Mouse (Mus musculus) heart, embryonic 10.5 days (tissue): Measurements from ENCODE around the gene Bphl. TPM values are rescaled to one million over a fixed set of nuclear protein-coding genes. Genes with fewer than 3 reads are reported as not detected.
A peak's percentile ranks its signal among the peaks of the same experiment; 100 is the strongest.

ENCODE experiments used
- DNase-seq: peaks from one replicate; pipeline ENCODE4 v3.0.0-alpha.2; 2017; ENCODE audit warnings: low spot score
- H3K27ac ChIP-seq: fragments of 300-500 bp; sonication (generic); 2 replicates; pipeline ENCODE4 v1.5.1; 2016; ENCODE audit warnings: mild to moderate bottlenecking
- H3K27me3 ChIP-seq: fragments of 300-500 bp; sonication (generic); 2 replicates; pipeline ENCODE4 v1.6.1; 2016; ENCODE audit warnings: mild to moderate bottlenecking; ENCODE audit not compliant: poor library complexity, insufficient read depth, severe bottlenecking
- H3K36me3 ChIP-seq: fragments of 300-500 bp; sonication (generic); 2 replicates; pipeline ENCODE4 v1.6.1; 2016; ENCODE audit warnings: mild to moderate bottlenecking, moderate library complexity
- H3K4me1 ChIP-seq: fragments of 300-500 bp; sonication (generic); 2 replicates; pipeline ENCODE4 v1.6.1; 2016; ENCODE audit warnings: mild to moderate bottlenecking
- H3K4me3 ChIP-seq: fragments of 300-500 bp; sonication (generic); 2 replicates; pipeline ENCODE4 v1.5.1; 2016; ENCODE audit warnings: mild to moderate bottlenecking, moderate library complexity
- H3K9me3 ChIP-seq: fragments of 300-500 bp; sonication (generic); 2 replicates; pipeline ENCODE4 v1.6.1; 2016; ENCODE audit warnings: mild to moderate bottlenecking, moderate library complexity
- WGBS: fragments of 180-500 bp; shearing (Covaris S2); methylation state at CpG from one replicate; pipeline ENCODE4 v1.1.7; 2016; 5-methylcytosine and 5-hydroxymethylcytosine counted together
- polyA plus RNA-seq: library from polyadenylated mRNA; unstranded; fragments of >200 nt; fragmentation: Nextera tagmentation; extraction: Ambion mirVana; gene quantifications from 2 replicates; pipeline ENCODE4 v1.2.1, GENCODE M21; 2016

Gene Bphl
- 41.5 and 45.1 TPM in 2 replicates for polyA plus RNA-seq

DNA sequence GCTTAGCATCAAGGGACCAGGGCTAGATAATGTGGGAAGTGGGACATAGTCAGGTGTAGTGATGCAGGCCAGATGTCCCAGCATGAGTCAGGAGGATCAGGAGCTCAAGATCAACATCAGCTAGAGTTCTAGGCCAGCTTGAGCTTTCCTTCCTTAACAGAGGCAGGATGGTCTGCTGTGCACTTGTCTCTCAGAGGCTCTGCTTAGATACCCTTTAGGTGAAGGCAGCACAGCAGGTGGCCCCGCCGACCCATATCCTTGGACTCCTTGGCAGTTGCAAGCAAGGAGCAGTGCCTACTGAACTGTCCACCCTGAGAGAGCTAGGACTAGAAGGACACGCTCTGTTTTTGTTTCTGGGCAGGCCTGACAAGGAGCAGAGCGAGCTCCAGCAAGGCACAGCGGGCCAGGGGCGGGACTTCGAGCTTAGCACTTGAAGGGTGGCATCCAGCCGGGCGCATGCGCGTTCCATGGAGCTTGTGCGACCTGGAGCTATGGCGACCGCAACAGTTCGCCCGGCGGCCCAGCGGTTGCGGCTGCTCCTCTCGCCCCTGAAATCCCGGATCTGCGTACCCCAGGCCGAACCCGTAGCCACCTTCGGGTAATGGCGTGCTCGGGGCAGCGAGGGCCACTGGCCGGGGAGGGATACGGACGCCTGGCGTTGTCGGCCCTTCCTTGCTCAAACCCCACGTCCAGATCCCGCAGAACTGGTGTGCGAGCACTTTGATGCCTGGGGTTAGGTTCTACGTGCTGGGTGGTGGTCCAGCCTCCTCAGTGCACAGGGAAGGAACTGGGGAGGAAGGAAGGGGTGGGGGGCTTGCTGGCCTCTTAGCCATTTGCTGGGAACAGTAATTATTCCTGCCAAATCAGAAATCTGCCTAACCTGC is at the start of gene Bphl:
TSS of gene Bphl (plus strand) at position 426 of the 884 bp plus-strand sequence.
- Histone ChIP-seq H3K4me1 (peaks cover 20% of the 10 kb centered on the region), H3K4me3 (peak within 1 kb of the TSS; percentile 86), H3K9me3 (no peaks in the 10 kb centered on the region), H3K27ac (peak within 1 kb of the TSS; percentile 98), H3K27me3 (no peaks in the 10 kb centered on the region), H3K36me3 (peaks cover 21% of the 10 kb centered on the region)
- WGBS: under 1% methylated on average over 37 of the region's 37 CpGs
- DNase-seq: peak; percentile 96

DNA sequence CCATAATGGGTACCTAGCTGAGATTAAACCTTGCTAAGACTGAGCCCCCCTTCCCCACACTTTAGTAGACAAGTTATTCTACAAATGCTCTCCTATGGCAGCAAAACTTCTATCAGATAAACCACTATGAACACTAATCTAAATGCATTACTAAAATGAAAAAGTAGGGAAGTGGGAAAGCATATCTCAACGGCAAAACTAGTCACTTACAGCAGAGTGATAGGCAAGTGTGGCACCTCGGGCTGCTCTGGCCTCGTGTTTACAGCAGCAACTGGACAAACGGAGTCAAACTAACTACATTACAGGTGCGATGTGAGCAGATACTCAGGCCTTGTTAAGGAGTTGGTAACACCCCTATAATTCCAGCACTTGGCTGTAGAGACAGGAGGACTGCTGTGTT is 47.8 kb upstream of the Bphl start:
- H3K36me3 ChIP-seq: peaks cover 35% of the 10 kb centered on the region
- H3K27ac ChIP-seq: no peak overlapping the region
- no peaks in the 10 kb centered on the region for H3K4me1 ChIP-seq
- WGBS: 79% methylated on average over 5 of the region's 5 CpGs
- H3K9me3 ChIP-seq: no peaks in the 10 kb centered on the region
- DNase-seq: no peak
- no peak overlapping the region for H3K4me3 ChIP-seq
- H3K27me3 ChIP-seq: no peaks in the 10 kb centered on the region

DNA sequence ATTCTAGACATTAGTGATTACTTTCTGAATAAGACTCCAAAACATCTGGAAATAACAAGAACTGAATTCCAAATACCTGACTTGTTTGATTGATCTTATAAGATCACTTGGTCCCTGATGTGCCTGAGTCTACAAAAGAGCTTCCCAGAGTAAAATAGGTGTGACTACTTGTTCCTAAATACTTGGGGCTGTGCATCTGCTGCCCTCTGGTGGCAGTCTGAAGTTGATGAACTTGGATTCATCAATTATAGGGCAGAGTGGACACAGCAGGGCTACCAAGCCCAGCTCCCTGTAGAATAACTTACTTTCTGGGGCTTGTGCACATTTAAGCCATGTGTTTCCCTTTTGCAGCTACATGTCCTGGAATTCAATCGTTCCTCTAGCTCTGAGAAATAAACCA is 42.2 kb upstream of the Bphl start:
- no peak overlapping the region for H3K27ac ChIP-seq
- H3K4me3 ChIP-seq: no peak overlapping the region
- peak; percentile 81 for DNase-seq
- 21% methylated on average over 1 of the region's 1 CpGs for WGBS
- no peaks in the 10 kb centered on the region for H3K4me1 ChIP-seq
- H3K27me3 ChIP-seq: no peaks in the 10 kb centered on the region
- peaks cover 8% of the 10 kb centered on the region; the same call in 1 of the 2 replicates for H3K36me3 ChIP-seq
- H3K9me3 ChIP-seq: no peaks in the 10 kb centered on the region

DNA sequence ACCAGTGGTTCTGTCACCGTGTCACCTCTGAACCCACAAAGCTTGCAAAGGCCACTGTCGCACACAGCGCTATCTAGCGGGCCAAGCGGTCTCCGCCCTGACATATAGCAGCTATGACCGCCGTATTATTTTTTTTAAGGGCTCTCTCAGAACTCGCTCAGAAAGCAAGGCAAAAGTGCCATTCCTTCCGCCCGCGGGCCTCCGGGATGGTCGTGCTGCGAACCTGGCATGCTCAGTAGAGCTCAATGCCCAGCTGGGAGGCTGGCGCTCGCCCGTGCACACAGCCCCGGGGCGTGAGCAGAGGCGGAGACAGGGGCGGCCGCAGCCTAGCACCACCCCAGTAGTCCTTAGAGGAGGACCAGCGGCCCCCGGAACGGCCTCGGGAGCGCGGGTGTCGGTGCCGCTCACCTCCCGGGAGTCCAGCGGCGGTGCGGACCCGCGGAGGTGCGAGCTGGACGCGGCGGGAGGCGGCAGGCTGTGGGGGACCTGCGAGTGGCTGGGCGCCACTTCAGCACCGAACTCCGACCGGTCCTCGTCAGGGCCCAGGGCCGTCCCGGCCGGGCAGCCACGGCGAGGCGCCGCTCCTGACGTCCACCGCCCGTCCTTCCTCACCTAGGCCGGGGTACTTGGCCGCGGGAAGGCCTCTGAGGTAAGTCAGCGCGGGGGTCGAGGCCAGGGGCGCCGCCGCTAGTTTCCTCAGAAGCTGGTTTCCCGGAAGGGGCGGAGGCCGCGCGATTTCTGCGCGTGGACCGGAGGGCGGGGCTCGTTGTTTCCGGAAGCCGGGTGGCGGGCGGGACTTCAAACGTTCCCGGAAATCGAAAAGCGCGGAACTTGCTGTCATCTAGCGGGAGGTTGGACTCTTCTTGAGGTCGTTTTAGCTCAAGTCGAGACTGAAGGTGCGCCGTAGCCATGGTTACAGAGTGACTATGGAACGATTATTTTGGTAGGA is 35.1 kb upstream of the Bphl start, which contains the start of the genes Ripk1 and Serpinb6a:
TSS of gene Ripk1 (plus strand) at position 306 of the 949 bp plus-strand sequence.
TSS of gene Serpinb6a (minus strand) at position 737 of the 949 bp plus-strand sequence.
- Histone ChIP-seq H3K9me3 (no peaks in the 10 kb centered on the region), H3K27me3 (no peaks in the 10 kb centered on the region), H3K4me3 (peak within 1 kb of the TSS; percentile 99), H3K36me3 (peaks cover 3% of the 10 kb centered on the region; the same call in 1 of the 2 replicates), H3K4me1 (peaks cover 8% of the 10 kb centered on the region), H3K27ac (peak within 1 kb of the TSS; percentile 98)
- under 1% methylated on average over 89 of the region's 92 CpGs for WGBS
- peak; percentile 95 for DNase-seq

DNA sequence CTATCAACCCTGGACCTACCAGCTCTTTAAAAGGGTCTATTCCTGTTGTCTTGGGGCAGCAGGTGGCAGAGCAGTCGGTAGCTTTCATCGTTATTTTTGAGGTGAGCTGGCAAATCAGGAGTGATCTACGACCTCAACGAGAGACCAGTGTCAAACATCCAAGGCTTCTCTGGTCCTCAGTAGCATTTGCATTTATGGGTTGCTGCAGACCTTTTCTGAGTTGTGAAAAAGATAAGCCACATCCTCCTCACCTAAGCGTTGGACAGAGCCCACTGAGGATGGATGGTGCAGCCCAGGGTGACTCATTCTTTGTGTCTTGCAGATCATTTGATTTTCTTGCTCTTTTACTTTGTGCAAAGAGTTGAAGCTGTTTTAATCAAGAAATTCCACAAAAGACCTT is 34.3 kb upstream of the Bphl start:
- no peaks in the 10 kb centered on the region for H3K27me3 ChIP-seq
- H3K27ac ChIP-seq: peak overlapping the region; percentile 98; the same call in 1 of the 2 replicates
- peaks cover 8% of the 10 kb centered on the region for H3K4me1 ChIP-seq
- H3K36me3 ChIP-seq: no peaks in the 10 kb centered on the region
- DNase-seq: no peak
- H3K4me3 ChIP-seq: peak overlapping the region; percentile 99
- no peaks in the 10 kb centered on the region for H3K9me3 ChIP-seq
- 13% methylated on average over 5 of the region's 5 CpGs for WGBS

DNA sequence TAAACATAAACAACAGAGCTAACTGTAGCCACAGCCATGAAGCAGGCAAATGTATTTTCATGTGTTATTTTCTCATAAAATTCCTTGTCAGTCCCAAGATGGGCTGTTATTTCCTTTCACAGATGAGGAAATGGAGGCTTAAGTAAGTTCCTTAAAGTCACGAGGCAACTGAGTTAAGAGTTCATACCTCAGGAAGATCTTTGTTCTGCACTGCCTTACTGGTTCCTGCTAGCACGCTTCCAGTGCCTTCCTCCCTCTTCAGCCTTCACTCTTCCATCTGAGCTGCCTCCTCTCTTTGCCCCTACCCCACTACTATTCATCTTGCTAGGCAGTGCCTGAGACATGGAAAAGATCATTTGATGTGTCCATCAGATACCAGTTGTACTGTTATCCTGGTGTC is 30.2 kb upstream of the Bphl start:
- Histone ChIP-seq H3K36me3 (peaks cover 21% of the 10 kb centered on the region), H3K9me3 (no peaks in the 10 kb centered on the region), H3K27ac (no peak overlapping the region), H3K27me3 (no peaks in the 10 kb centered on the region), H3K4me1 (peaks cover 7% of the 10 kb centered on the region), H3K4me3 (no peak overlapping the region)
- no peak for DNase-seq
- WGBS: 72% methylated on average over 2 of the region's 2 CpGs

DNA sequence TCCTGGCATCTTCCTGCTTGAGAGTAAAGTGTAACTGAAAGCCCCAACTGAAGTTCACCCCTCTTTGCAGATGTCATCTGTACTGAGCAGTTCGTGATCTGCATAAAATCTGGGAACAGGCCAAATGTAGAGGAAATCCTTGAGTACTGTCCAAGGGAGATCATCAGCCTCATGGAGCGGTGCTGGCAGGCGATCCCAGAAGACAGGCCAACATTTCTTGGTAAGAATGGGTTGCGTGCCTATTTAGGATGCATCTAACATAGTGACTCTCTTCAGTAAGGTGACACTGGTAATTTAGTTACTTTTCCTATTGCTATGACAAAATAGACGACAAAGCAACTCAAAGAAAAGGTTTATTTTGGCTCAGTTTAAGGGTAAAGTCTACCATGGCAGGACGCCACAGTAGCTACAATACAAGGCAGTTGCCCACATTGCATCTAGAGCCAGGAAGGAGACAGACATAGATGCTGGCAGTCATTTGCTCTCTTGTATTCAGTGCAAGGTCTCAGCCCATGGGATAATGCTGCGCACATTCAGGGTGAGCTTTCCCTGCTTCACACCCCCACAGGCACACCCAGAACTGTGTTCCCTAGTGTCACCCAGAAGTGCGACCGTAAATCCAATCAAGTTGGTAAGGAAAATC is 20.3 kb upstream of the Bphl start:
- 92% methylated on average over 9 of the region's 9 CpGs for WGBS

DNA sequence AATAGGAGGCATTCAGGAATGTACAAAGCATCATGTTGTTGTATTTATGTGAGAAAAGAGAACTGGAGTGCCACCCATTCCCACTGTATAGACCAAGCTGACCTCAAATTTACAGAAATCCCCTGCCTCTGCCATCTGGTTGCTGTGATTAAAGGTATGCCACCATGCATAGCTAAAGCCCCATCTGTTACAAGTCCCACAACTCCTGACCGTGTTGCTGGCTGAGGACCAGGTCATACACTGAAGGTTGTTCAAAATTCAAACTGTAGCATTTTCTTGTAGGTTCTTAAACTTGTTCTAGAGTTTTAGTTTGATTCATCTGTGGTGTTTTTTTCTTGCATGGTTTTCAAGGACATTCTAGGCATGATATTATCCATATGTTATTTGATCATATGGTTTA is 18.9 kb upstream of the Bphl start:
- Histone ChIP-seq H3K27me3 (no peaks in the 10 kb centered on the region), H3K36me3 (peaks cover 83% of the 10 kb centered on the region), H3K27ac (no peak overlapping the region), H3K9me3 (no peaks in the 10 kb centered on the region), H3K4me3 (no peak overlapping the region), H3K4me1 (no peaks in the 10 kb centered on the region)
- WGBS: 91% methylated on average over 1 of the region's 1 CpGs
- DNase-seq: no peak

More for the DNA sequence above, 20.3 kb upstream of the Bphl start:
- H3K27ac ChIP-seq: no peak overlapping the region
- H3K4me1 ChIP-seq: no peaks in the 10 kb centered on the region
- no peak overlapping the region for H3K4me3 ChIP-seq
- peaks cover 81% of the 10 kb centered on the region for H3K36me3 ChIP-seq
- no peaks in the 10 kb centered on the region for H3K9me3 ChIP-seq
- no peaks in the 10 kb centered on the region for H3K27me3 ChIP-seq
- no peak for DNase-seq

DNA sequence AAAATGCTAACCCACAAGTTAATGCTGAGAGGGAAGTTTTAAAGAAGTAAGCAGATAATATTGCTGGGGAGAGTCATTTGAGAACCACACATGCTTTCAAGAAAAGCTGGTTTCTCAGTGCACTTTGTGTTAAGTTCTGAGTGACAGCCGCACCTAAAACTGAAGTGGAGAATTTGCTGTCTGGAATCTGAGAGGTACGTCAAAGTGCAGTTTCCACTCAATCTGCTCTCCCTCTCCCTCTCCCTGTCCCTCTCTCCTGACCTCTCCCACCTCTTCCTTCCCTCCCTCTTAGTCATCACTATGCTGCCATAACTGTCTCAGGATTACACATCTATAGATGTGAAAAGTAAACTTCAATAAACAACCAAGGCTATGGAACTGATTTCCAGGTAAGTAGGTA is 15.4 kb upstream of the Bphl start:
- Histone ChIP-seq H3K27ac (no peak overlapping the region), H3K4me3 (no peak overlapping the region), H3K4me1 (no peaks in the 10 kb centered on the region), H3K9me3 (no peaks in the 10 kb centered on the region), H3K27me3 (no peaks in the 10 kb centered on the region), H3K36me3 (peaks cover 56% of the 10 kb centered on the region)
- no peak for DNase-seq
- 74% methylated on average over 2 of the region's 2 CpGs for WGBS

DNA sequence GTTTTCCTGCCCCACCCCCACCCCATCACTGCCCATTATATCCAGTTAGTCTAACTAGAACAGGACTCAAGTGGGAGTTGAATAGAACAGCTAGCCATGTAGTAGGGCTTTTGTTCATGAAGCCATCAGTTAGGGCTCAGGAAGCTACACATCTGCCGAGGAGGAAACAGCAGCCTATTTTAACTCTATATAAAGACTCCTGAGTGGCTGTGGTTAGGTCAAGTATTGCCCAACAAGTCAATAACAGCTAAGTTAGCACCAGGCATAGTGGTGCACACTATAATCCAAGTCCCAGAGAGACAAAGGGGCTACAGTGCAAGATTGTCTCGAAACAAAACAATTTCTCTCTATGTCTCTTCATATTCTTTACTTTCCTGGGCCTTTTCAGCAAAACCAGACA is 5.4 kb upstream of the Bphl start:
- no peak for DNase-seq
- peaks cover 52% of the 10 kb centered on the region for H3K36me3 ChIP-seq
- no peak overlapping the region for H3K27ac ChIP-seq
- no peak overlapping the region for H3K4me3 ChIP-seq
- H3K9me3 ChIP-seq: no peaks in the 10 kb centered on the region
- no peaks in the 10 kb centered on the region for H3K27me3 ChIP-seq
- H3K4me1 ChIP-seq: peaks cover 6% of the 10 kb centered on the region
- 84% methylated on average over 2 of the region's 2 CpGs for WGBS

DNA sequence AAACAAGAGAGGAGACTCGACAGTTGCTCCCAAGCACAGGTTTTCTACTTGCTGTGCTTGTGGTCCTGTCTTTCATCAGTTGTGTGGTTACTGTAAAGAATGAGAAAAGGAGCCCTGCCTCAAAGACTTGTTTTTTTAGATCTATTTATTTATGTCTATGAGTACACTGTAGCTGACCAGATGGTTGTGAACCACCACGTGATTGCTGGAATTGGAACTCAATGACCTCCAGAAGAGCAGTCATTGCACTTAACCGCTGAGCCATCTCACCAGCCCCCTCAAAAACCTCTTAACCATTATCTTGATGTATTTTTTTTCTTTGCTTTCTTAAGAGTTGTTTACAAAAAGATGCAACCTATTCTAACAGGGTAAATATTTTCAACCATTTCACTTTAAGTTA is 2.0 kb upstream of the Bphl start:
- Histone ChIP-seq H3K4me3 (no peak overlapping the region), H3K9me3 (no peaks in the 10 kb centered on the region), H3K4me1 (peaks cover 20% of the 10 kb centered on the region), H3K36me3 (peaks cover 32% of the 10 kb centered on the region), H3K27ac (no peak overlapping the region), H3K27me3 (no peaks in the 10 kb centered on the region)
- 81% methylated on average over 3 of the region's 3 CpGs for WGBS
- DNase-seq: no peak

DNA sequence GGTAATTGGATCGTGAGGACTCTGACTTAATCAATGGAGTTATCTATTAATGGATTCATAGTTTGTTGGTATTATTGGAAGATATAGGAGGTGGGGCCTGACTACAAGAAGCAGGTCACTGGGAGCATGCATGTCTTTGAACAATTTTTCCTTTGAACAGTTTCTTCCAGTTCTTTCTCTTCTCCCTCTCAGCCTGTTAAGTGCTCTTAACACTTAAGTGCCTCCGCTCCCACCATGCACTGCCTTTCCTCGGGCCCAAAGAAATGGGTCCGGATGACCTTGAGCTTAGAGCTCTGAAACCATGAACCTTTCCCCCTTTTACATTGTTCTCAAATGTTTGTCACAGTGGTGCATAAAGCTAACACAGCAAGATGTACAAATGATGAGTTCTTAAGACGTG is 671 bp upstream of the Bphl start:
- Histone ChIP-seq H3K4me3 (0 out of 2 replicates have a peak overlapping the region, but pooled peaks have one; percentile 86), H3K9me3 (no peaks in the 10 kb centered on the region), H3K27me3 (no peaks in the 10 kb centered on the region), H3K36me3 (peaks cover 21% of the 10 kb centered on the region), H3K27ac (peak overlapping the region; percentile 98), H3K4me1 (peaks cover 20% of the 10 kb centered on the region)
- 72% methylated on average over 5 of the region's 5 CpGs for WGBS
- DNase-seq: no peak
